Mouse (Mus musculus): ENCODE results near the gene Zbtb12.

GRCm38 (mm10) chr17:34861704-34862415 lies 17.4 kb upstream of the Zbtb12 start:
- TF ChIP-seq CTCF (IDR thresholded peaks at IDR 0.05; ENCODE audit: low read depth), result no peak
- TF ChIP-seq EP300 (IDR thresholded peaks at IDR 0.05; ENCODE audit: low read depth), result no peak

Measured in liver, embryonic 14.5 days (tissue).